Mouse (Mus musculus) hindbrain, postnatal 0 days (tissue): Measurements from ENCODE around the gene Slc45a1. TPM values are rescaled to one million over a fixed set of nuclear protein-coding genes. Genes with fewer than 3 reads are reported as not detected.
A peak's percentile ranks its signal among the peaks of the same experiment; 100 is the strongest.

Source experiments
- ATAC-seq: fragments of 200-750 bp; cut with Nextera tagmentation; 2 replicates; pipeline ENCODE4 v1.8.0; 2017; ENCODE audit warnings: mild to moderate bottlenecking, moderate TSS enrichment, moderate library complexity
- DNase-seq: peaks from one replicate; pipeline ENCODE4 v3.0.0-alpha.2; 2015; ENCODE audit warnings: low spot score
- H3K27ac ChIP-seq: fragments of 300-500 bp; sonication (generic); 2 replicates; pipeline ENCODE4 v1.5.1; 2014; ENCODE audit warnings: mild to moderate bottlenecking
- H3K27me3 ChIP-seq: fragments of 300-500 bp; sonication (generic); 2 replicates; pipeline ENCODE4 v1.6.1; 2014; ENCODE audit warnings: low read length, mixed read lengths; ENCODE audit not compliant: insufficient read depth
- H3K36me3 ChIP-seq: fragments of 300-500 bp; sonication (generic); 2 replicates; pipeline ENCODE4 v1.6.1; 2014; ENCODE audit warnings: low read length, mixed read lengths; ENCODE audit not compliant: insufficient read depth
- H3K4me1 ChIP-seq: fragments of 300-500 bp; sonication (generic); 2 replicates; pipeline ENCODE4 v1.6.1; 2014; ENCODE audit warnings: antibody characterized with exemption, low read length, mixed read lengths; ENCODE audit not compliant: insufficient read depth
- H3K4me2 ChIP-seq: fragments of 300-500 bp; sonication (generic); 2 replicates; pipeline ENCODE4 v1.6.1; 2014; ENCODE audit warnings: low read depth, mild to moderate bottlenecking, low read length, moderate library complexity, mixed read lengths
- H3K4me3 ChIP-seq: fragments of 300-500 bp; sonication (generic); 2 replicates; pipeline ENCODE4 v1.5.1; 2014; ENCODE audit warnings: low read length
- H3K9ac ChIP-seq: fragments of 300-500 bp; sonication (generic); replicated peaks from 2 replicates; pipeline ENCODE4 v1.6.1; 2014; ENCODE audit warnings: mild to moderate bottlenecking, low read length, moderate library complexity, mixed read lengths
- H3K9me3 ChIP-seq: fragments of 300-500 bp; sonication (generic); 2 replicates; pipeline ENCODE4 v1.6.1; 2016; ENCODE audit warnings: low read length, mixed read lengths
- CTCF ChIP-seq: IDR thresholded peaks from 2 replicates; pipeline ENCODE4 v1.5.1; 2016; ENCODE audit warnings: antibody characterized with exemption, control low read depth, low read depth
- WGBS: fragments of 180-500 bp; shearing (Covaris S2); extraction: QIAGEN DNeasy Blood & Tissue Kit; methylation state at CpG from one replicate; pipeline ENCODE4 v1.1.7; 2014; 5-methylcytosine and 5-hydroxymethylcytosine counted together
- polyA plus RNA-seq: library from polyadenylated mRNA; unstranded; fragments of >200 nt; fragmentation: Nextera tagmentation; extraction: Ambion mirVana; gene quantifications from 2 replicates; pipeline ENCODE4 v1.2.1, GENCODE M21; 2015
- total RNA-seq: library from RNA; depleted of rRNA; stranded (reverse); fragments of >200 nt; gene quantifications from 2 replicates; pipeline ENCODE4 v1.2.3, GENCODE M21; 2014; rRNA removed

Slc45a1 gene
- 49.6 and 51.3 TPM in 2 replicates for total RNA-seq
- 41.7 and 47.5 TPM in 2 replicates for polyA plus RNA-seq

DNA sequence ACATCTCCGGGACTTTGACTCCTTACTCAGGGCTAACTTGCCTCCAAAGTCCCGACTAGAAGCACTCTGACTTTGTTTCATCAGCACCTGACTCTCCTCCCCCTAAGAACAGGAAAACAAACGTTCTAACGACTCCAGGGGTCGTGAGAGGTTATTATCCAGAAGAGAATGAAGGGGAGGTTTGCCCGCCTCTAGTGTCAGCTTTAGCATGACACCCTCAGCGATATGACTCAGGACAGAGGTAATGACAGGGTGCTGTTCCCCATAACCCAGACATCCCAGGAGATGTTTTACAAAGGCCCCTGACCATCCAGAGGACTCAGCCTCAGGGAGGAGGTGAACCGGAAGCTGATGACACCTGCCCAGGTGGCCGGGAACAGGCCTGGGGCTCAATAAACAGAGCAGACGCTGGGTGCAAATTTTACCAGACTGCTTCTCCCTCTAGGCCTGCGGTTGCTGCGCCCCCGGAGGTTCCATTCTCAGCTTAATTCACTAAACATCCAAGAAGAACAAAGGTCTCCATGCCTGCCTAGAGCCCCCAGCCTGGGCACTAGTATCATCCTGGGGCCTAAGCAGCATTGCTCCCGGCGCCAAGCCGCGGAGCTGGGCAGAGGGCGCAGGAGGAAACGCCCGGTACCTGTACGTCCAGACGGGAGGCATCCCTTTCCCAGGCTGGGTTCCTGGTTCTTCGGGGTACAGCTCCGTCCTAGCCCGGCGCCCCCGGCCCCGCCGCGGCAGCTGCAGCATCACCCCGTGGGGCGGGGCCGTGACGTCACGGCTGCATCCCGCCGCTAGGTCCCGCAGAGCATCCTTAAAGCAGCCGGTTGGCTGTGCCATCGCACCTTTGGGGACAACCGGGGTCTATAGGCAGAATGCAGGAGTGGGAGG, at the start of gene Slc45a1:
Gene Slc45a1 (minus strand): TSS at position 785 of the 888 bp plus-strand sequence.
- peak; percentile 39 for TF ChIP-seq CTCF
- Histone ChIP-seq H3K36me3 (no peaks in the 10 kb centered on the region), H3K27ac (peak within 1 kb of the TSS; percentile 68), H3K4me1 (no peaks in the 10 kb centered on the region), H3K27me3 (no peaks in the 10 kb centered on the region), H3K4me2 (peak within 1 kb of the TSS; percentile 64), H3K4me3 (peak within 1 kb of the TSS; percentile 63), H3K9ac (peak within 1 kb of the TSS; percentile 77), H3K9me3 (no peaks in the 10 kb centered on the region)
- ATAC-seq (peak; percentile 68), DNase-seq (peak; percentile 80)
- WGBS, result 5% methylated on average over 41 of the region's 41 CpGs

DNA sequence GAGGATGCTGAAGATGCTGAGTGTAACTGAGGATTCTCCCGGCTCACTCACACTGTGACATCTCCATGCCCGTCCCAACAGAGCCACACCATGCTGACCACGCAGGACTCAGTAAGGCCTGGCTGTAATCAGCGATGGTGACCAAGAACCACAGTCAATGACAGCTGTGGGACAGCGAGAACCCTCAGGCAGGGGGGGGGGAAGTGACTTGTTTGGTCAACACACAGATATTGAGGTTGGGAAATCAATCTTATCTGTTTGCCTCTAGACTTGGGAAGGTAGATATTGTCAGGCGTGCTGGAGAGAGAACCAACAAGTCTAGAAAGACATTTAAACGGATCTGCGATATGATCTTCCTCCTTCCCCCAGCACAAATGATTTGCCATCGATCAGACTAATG, 48.9 kb upstream of the Slc45a1 start:
- 95% methylated on average over 9 of the region's 9 CpGs for WGBS
- H3K4me2 ChIP-seq, result no peak overlapping the region
- H3K9ac ChIP-seq, result no peak overlapping the region
- H3K4me1 ChIP-seq, result no peaks in the 10 kb centered on the region
- H3K27ac ChIP-seq, result no peak overlapping the region
- ATAC-seq (no peak), DNase-seq (no peak)
- no peaks in the 10 kb centered on the region for H3K27me3 ChIP-seq
- H3K36me3 ChIP-seq, result no peaks in the 10 kb centered on the region
- no peaks in the 10 kb centered on the region for H3K9me3 ChIP-seq
- no peak overlapping the region for H3K4me3 ChIP-seq
- no peak for TF ChIP-seq CTCF

DNA sequence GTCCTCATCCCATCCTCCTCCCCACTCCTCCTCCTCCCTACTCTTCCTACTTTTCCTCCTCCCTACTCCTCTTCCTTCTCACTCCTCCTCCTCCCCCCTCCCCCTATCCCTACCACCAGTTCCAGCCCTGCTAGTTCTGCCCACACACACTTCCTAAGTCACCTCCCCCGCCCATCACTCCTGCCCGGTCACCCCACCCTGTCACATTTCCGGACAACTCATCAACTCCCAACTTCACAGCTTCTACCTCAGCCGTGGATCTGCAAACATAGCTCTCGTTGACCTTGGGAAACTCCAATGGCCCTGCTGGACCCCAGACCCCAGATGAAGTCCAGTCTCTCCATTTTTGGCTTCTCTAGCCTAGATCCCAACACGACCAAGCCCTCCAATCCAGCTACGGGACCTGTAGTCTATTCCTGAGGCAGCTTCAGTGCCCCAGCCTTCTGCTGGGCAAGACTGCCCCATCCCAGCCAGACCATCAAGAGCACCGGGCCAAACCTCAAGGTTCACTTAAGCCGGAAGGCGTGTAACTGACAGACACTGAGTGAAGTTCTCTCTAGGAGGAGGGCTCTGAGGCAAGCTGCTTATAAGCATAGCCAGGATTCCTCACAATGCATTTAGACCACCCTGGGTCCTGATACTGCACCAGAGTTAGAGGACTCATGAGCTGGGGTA, 42.6 kb upstream of the Slc45a1 start:
- Histone ChIP-seq H3K9me3 (no peaks in the 10 kb centered on the region), H3K27ac (no peak overlapping the region), H3K27me3 (no peaks in the 10 kb centered on the region), H3K4me3 (no peak overlapping the region), H3K4me1 (no peaks in the 10 kb centered on the region), H3K36me3 (no peaks in the 10 kb centered on the region), H3K9ac (no peak overlapping the region), H3K4me2 (no peak overlapping the region)
- TF ChIP-seq CTCF, result no peak
- ATAC-seq (no peak), DNase-seq (no peak)
- 89% methylated on average over 10 of the region's 10 CpGs for WGBS

DNA sequence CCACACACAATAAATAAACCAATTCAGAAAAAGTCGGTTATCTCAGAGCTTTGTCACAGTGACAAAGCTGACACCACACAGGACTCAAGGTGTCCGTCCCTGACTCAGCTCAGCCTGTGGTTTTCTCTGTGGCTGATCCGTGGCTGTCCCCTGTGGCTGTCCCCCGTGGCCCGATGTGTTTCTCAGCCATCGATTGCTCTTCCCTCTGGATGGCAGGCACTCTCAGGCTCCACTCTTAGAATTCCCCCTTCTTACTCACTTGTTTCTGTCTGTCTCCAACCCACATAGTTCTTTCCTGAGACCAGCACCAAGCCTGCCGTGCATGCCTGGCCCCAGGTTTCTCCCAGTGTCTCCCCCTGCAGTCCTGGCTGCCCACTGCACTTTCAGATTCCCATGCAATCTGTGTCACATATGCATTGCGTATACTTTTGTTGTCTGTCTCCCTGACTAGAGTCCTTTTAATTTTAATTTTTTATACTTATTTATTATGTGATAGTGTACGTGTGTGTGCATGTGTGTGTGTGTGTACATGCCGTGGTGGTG, 41.0 kb upstream of the Slc45a1 start:
- TF ChIP-seq CTCF, result peak; percentile 28; the same call in 1 of the 2 replicates
- no peak for DNase-seq
- Histone ChIP-seq H3K36me3 (no peaks in the 10 kb centered on the region), H3K4me3 (no peak overlapping the region), H3K9me3 (no peaks in the 10 kb centered on the region), H3K9ac (no peak overlapping the region), H3K4me2 (no peak overlapping the region), H3K27me3 (no peaks in the 10 kb centered on the region), H3K4me1 (no peaks in the 10 kb centered on the region), H3K27ac (no peak overlapping the region)
- no peak for ATAC-seq
- WGBS, result 72% methylated on average over 10 of the region's 10 CpGs

DNA sequence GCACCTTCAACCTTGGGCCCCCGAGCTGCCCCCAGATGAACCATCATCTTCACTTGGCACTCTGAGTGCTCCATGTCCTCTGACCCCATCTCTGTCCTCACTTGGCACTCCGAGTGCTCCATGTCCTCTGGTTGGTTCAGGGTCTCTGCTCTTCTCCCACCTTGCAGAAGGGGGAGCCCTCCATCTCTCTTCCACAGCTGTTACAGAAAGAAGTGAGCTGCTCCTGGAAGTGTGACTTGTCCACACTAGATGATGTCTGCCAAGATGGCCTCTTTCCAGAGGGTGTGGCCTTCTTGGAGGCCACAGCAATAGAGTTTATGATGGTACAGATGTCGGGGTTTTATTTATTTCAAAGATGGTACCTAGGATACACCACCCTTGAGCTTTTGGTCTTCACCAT, 38.8 kb upstream of the Slc45a1 start:
- peak; percentile 50 for TF ChIP-seq CTCF
- no peak overlapping the region for H3K4me3 ChIP-seq
- 82% methylated on average over 3 of the region's 3 CpGs for WGBS
- H3K4me2 ChIP-seq, result no peak overlapping the region
- DNase-seq, result peak; percentile 30
- no peaks in the 10 kb centered on the region for H3K4me1 ChIP-seq
- H3K36me3 ChIP-seq, result no peaks in the 10 kb centered on the region
- H3K27me3 ChIP-seq, result no peaks in the 10 kb centered on the region
- no peaks in the 10 kb centered on the region for H3K9me3 ChIP-seq
- no peak for ATAC-seq
- no peak overlapping the region for H3K27ac ChIP-seq
- no peak overlapping the region for H3K9ac ChIP-seq

DNA sequence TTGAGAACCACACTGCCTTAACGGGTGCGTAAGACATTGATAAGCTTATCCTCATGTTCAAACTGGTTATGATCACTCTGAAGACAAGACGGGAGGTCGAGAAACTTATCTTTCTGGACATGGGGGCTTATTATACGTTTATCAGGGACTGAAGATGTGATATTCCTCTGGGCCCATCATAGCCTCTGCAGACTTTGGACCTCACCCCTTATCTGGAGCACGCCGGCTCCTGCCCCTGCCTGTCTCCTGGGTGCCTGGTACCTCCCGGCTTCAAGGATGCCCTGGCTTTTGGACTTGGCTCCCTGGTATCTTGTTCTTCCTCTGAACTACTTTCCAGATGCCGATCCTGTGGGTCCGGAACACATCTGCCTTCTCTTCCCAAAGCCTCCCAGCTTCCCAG, 37.6 kb upstream of the Slc45a1 start:
- H3K4me1 ChIP-seq, result no peaks in the 10 kb centered on the region
- no peak for TF ChIP-seq CTCF
- H3K36me3 ChIP-seq, result no peaks in the 10 kb centered on the region
- H3K9me3 ChIP-seq, result no peaks in the 10 kb centered on the region
- DNase-seq (no peak), ATAC-seq (no peak)
- no peak overlapping the region for H3K9ac ChIP-seq
- 96% methylated on average over 10 of the region's 10 CpGs for WGBS
- H3K27me3 ChIP-seq, result no peaks in the 10 kb centered on the region
- H3K27ac ChIP-seq, result no peak overlapping the region
- H3K4me2 ChIP-seq, result no peak overlapping the region
- no peak overlapping the region for H3K4me3 ChIP-seq
